Comparison of ENCODE assay signal across 29 mouse cellular contexts in genomic region chr15:7159869-7160268, GRCm38 (mm10).
DNase-seq lines count a peak whose midpoint lies in the region; ATAC-seq and TF ChIP-seq lines count a peak whose summit lies in the region.
"Had no signal": no experiment of that assay in that cellular context is flagged by ENCODE, and none has a peak within 500 bp of the region (broad histone marks: within the 10 kb centered on the region; RNA-seq: fewer than 3 reads in every experiment).

No protein-coding gene starts in this region.

- H3K36me3 ChIP-seq in kidney, adult 2 months (ENCODE audit: control insufficient read depth, insufficient read depth, low read length), result no peaks in the 10 kb centered on the region
- peaks cover 26% of the 10 kb centered on the region; the same call in 1 of the 2 replicates for H3K36me3 ChIP-seq in kidney, embryonic 14.5 days (ENCODE audit: control insufficient read depth, insufficient read depth, low read length)
- peaks cover 64% of the 10 kb centered on the region for H3K36me3 ChIP-seq in liver, adult 2 months (ENCODE audit: control insufficient read depth, insufficient read depth, low read length)
- H3K36me3 ChIP-seq in liver, embryonic 14.5 days (replicated peaks; ENCODE audit: control insufficient read depth, insufficient read depth, low read depth), result no peaks in the 10 kb centered on the region
- H3K36me3 ChIP-seq: hindbrain, embryonic 12.5 days had no signal

- H3K9ac ChIP-seq in kidney, embryonic 14.5 days (ENCODE audit: low read depth, low read length), result no peak overlapping the region
- H3K9ac ChIP-seq in liver, adult 2 months (ENCODE audit: low read depth, low read length), result peak overlapping the region; percentile 26; the same call in 1 of the 2 replicates
- no peak overlapping the region for H3K9ac ChIP-seq in liver, embryonic 14.5 days (replicated peaks)
- H3K9ac ChIP-seq: heart, embryonic 15.5 days; hindbrain, embryonic 12.5 days; limb, embryonic 13.5 days; lung, embryonic 14.5 days had no signal

- no peak overlapping the region for H3K4me3 ChIP-seq in kidney, adult 2 months (ENCODE audit: insufficient read depth, low read depth, low read length)
- H3K4me3 ChIP-seq in kidney, embryonic 14.5 days (ENCODE audit: low read length), result no peak overlapping the region
- no peak overlapping the region for H3K4me3 ChIP-seq in liver, adult 2 months (ENCODE audit: insufficient read depth, low read depth, low read length)
- no peak overlapping the region for H3K4me3 ChIP-seq in liver, embryonic 14.5 days (ENCODE audit: insufficient read depth in 1 of 2, low read depth in 2 of 2, low read length in 2 of 2)
- H3K4me3 ChIP-seq: heart, embryonic 15.5 days; hindbrain, embryonic 12.5 days; limb, embryonic 13.5 days had no signal

- no peaks in the 10 kb centered on the region for H3K9me3 ChIP-seq in kidney, embryonic 14.5 days (ENCODE audit: control insufficient read depth, low read length)
- H3K9me3 ChIP-seq in liver, embryonic 14.5 days (ENCODE audit: control insufficient read depth, low read length), result no peaks in the 10 kb centered on the region
- H3K9me3 ChIP-seq: heart, embryonic 15.5 days; hindbrain, embryonic 12.5 days; limb, embryonic 13.5 days had no signal

- peak; percentile 79 for DNase-seq in kidney, adult 2 months
- DNase-seq in liver, adult 2 months (ENCODE audit: extremely low read depth, low read depth, low spot score), result peak; percentile 99
- no peak for DNase-seq in liver
- no peak for DNase-seq in liver, embryonic 14.5 days (ENCODE audit: low read depth in 3 of 3, low spot score in 3 of 3)
- peak; percentile 77 for DNase-seq in yolk sac, embryonic 10.5 days (ENCODE audit: low spot score)
- no peak for DNase-seq in spleen, postnatal 14 days (ENCODE audit: low spot score in 2 of 2)
- DNase-seq in adrenal gland, postnatal 25 days, result no peak
- DNase-seq: adrenal gland, postnatal 10 days; cerebellum, adult 11 months; cerebellum, adult 9-10 months; cerebellum, postnatal 36 days; gastrocnemius, postnatal 14 days; heart, postnatal 36 days; lung, embryonic 14.5 days; lung, postnatal 14 days; right cerebral cortex, adult 18-20 months; spleen, adult 18-20 months; thymus, adult 2 months; thymus, postnatal 4 days had no signal

- H3K79me2 ChIP-seq in liver, adult 2 months (ENCODE audit: control insufficient read depth, insufficient read depth, low read length), result peaks cover 5% of the 10 kb centered on the region; the same call in 1 of the 2 replicates

- H3K27ac ChIP-seq in kidney, adult 2 months (ENCODE audit: insufficient read depth, low read depth, low read length), result no peak overlapping the region
- no peak overlapping the region for H3K27ac ChIP-seq in kidney, embryonic 14.5 days (ENCODE audit: low read depth, low read length)
- peak overlapping the region; percentile 81 for H3K27ac ChIP-seq in liver, adult 2 months (replicated peaks; ENCODE audit: insufficient read depth, low read depth, low read length)
- no peak overlapping the region for H3K27ac ChIP-seq in liver, embryonic 14.5 days
- H3K27ac ChIP-seq: heart, embryonic 15.5 days; hindbrain, embryonic 12.5 days; hindbrain, postnatal 0 days; limb, embryonic 13.5 days had no signal

- no peak for TF ChIP-seq EP300 in liver, embryonic 14.5 days (IDR thresholded peaks at IDR 0.05; ENCODE audit: low read depth)

- TF ChIP-seq CTCF in kidney, adult 2 months (conservative IDR thresholded peaks at IDR 0.05; ENCODE audit: insufficient read depth, insufficient read length, low read depth, low read length), result no peak
- no peak for TF ChIP-seq CTCF in liver, adult 2 months (IDR thresholded peaks at IDR 0.05; ENCODE audit: low read depth, low read length)
- TF ChIP-seq CTCF in liver, embryonic 14.5 days (IDR thresholded peaks at IDR 0.05; ENCODE audit: low read depth), result no peak

- TF ChIP-seq POLR2A in kidney, adult 2 months (IDR thresholded peaks at IDR 0.05; ENCODE audit: low read depth, low read length), result no peak
- no peak for TF ChIP-seq POLR2A in liver, adult 2 months (IDR thresholded peaks at IDR 0.05; ENCODE audit: extremely low read depth, insufficient read depth, low read length)

- 64% methylated on average over 9 of the region's 9 CpGs for WGBS in kidney, adult 2 months
- 91% methylated on average over 9 of the region's 9 CpGs for WGBS in kidney, embryonic 14.5 days
- WGBS in liver, adult 2 months, result 17% methylated on average over 9 of the region's 9 CpGs
- 58% methylated on average over 9 of the region's 9 CpGs for WGBS in liver, embryonic 14.5 days (ENCODE audit: insufficient replicate concordance)

- no peak overlapping the region for H3K4me2 ChIP-seq in kidney, embryonic 14.5 days (replicated peaks; ENCODE audit: low read depth, low read length)
- H3K4me2 ChIP-seq in liver, embryonic 14.5 days (ENCODE audit: low read depth), result no peak overlapping the region
- H3K4me2 ChIP-seq: heart, embryonic 15.5 days; hindbrain, embryonic 12.5 days; limb, embryonic 13.5 days; lung, embryonic 14.5 days; midbrain, embryonic 11.5 days had no signal

- no peaks in the 10 kb centered on the region for H3K27me3 ChIP-seq in kidney, adult 2 months (replicated peaks; ENCODE audit: control insufficient read depth, insufficient read depth, low read length)
- no peaks in the 10 kb centered on the region for H3K27me3 ChIP-seq in kidney, embryonic 14.5 days (ENCODE audit: control insufficient read depth, insufficient read depth, low read length)
- H3K27me3 ChIP-seq in liver, adult 2 months (ENCODE audit: control insufficient read depth, insufficient read depth, low read length), result no peaks in the 10 kb centered on the region
- H3K27me3 ChIP-seq in liver, embryonic 14.5 days (ENCODE audit: control insufficient read depth, insufficient read depth, low read length), result no peaks in the 10 kb centered on the region
- H3K27me3 ChIP-seq: heart, embryonic 15.5 days; hindbrain, embryonic 12.5 days; limb, embryonic 13.5 days; Patski had no signal

- no peak for ATAC-seq in kidney, embryonic 14.5 days (ENCODE audit: low FRiP score, low TSS enrichment)
- peak; percentile 70; the same call in 1 of the 2 replicates for ATAC-seq in liver, embryonic 14.5 days (ENCODE audit: insufficient read depth)
- ATAC-seq: forebrain, embryonic 14.5 days; hindbrain, postnatal 0 days; intestine, embryonic 16.5 days; midbrain, embryonic 16.5 days; Patski had no signal

- H3K4me1 ChIP-seq in kidney, adult 2 months (ENCODE audit: control insufficient read depth, insufficient read depth, low read length), result 0 out of 2 replicates have a peak, but pooled peaks cover 4% of the 10 kb centered on the region
- no peaks in the 10 kb centered on the region for H3K4me1 ChIP-seq in kidney, embryonic 14.5 days (ENCODE audit: control insufficient read depth, insufficient read depth, low read length)
- H3K4me1 ChIP-seq in liver, adult 2 months (ENCODE audit: control insufficient read depth, insufficient read depth, low read length), result peaks cover 9% of the 10 kb centered on the region
- H3K4me1 ChIP-seq in liver, embryonic 14.5 days (replicated peaks; ENCODE audit: control insufficient read depth in 2 of 2, insufficient read depth in 2 of 2, low read length in 1 of 2), result peaks cover 0 to 5% of the 10 kb centered on the region in 2 experiments; a peak in 1 of 4 replicates

Comparison
In these comparisons a context has a peak if more than half of its experiments do, and no peak if none do; other contexts are left out.
1. DNase-seq: peak in kidney, adult 2 months (single experiment), liver, adult 2 months (single experiment) and yolk sac, embryonic 10.5 days (single experiment); none in liver (single experiment), liver, embryonic 14.5 days (0 of 3), spleen, postnatal 14 days (0 of 2) and adrenal gland, postnatal 25 days (single experiment).